Mouse (Mus musculus) ES-E14 (cell line): Measurements from ENCODE around the gene Mex3d. TPM values are rescaled to one million over a fixed set of nuclear protein-coding genes. Genes with fewer than 3 reads are reported as not detected.

Experiments used
- DNase-seq: peaks from one replicate; pipeline ENCODE4 v3.0.0-alpha.2; 2013; ENCODE audit warnings: low read depth, low spot score
- H3K27ac ChIP-seq: 2 replicates; pipeline ENCODE4 v1.5.1; 2012; ENCODE audit warnings: low read depth, mild to moderate bottlenecking, low read length, moderate library complexity, mixed read lengths; ENCODE audit not compliant: poor library complexity, insufficient read depth, severe bottlenecking
- H3K36me3 ChIP-seq: 2 replicates; pipeline ENCODE4 v1.6.1; 2012; ENCODE audit warnings: mild to moderate bottlenecking, low read length, moderate library complexity, mixed read lengths; ENCODE audit not compliant: control insufficient read depth, poor library complexity, insufficient read depth, severe bottlenecking
- H3K4me1 ChIP-seq, 2 experiments: fragments of 150-350 bp in 1 of 2; sonication (generic) in 1 of 2; 2 replicates each; pipeline ENCODE4 v1.6.1; 2012; ENCODE audit warnings: low read length in 2 of 2, mild to moderate bottlenecking in 1 of 2, mixed read lengths in 1 of 2; ENCODE audit not compliant: control insufficient read depth in 2 of 2, insufficient read depth in 2 of 2, poor library complexity in 1 of 2
- H3K4me3 ChIP-seq, 2 experiments: fragments of 150-350 bp in 1 of 2; sonication (generic) in 1 of 2; 2 replicates each; pipeline ENCODE4 v1.5.1; 2012; ENCODE audit warnings: low read length in 2 of 2, low read depth in 1 of 2, mild to moderate bottlenecking in 1 of 2, mixed read lengths in 1 of 2; ENCODE audit not compliant: insufficient read depth in 1 of 2, poor library complexity in 1 of 2, severe bottlenecking in 1 of 2
- H3K9ac ChIP-seq: 2 replicates; pipeline ENCODE4 v1.6.1; 2012; ENCODE audit warnings: low read depth, mild to moderate bottlenecking, low read length, mixed read lengths; ENCODE audit not compliant: poor library complexity, insufficient read depth, severe bottlenecking
- H3K9me3 ChIP-seq: fragments of 150-350 bp; sonication (generic); 2 replicates; pipeline ENCODE4 v1.6.1; 2012; ENCODE audit warnings: low read depth, mild to moderate bottlenecking, low read length; ENCODE audit not compliant: control insufficient read depth, insufficient read depth
- CHD2 ChIP-seq: IDR thresholded peaks from 2 replicates; pipeline ENCODE4 v1.6.1; 2014; ENCODE audit warnings: mild to moderate bottlenecking, low read depth, low read length, inconsistent platforms
- HCFC1 ChIP-seq: IDR thresholded peaks from 2 replicates; pipeline ENCODE4 v1.6.1; 2012; ENCODE audit warnings: low read length, inconsistent platforms, borderline replicate concordance; ENCODE audit not compliant: insufficient read depth
- MAFK ChIP-seq: IDR thresholded peaks from 2 replicates; pipeline ENCODE4 v1.6.1; 2014; ENCODE audit warnings: mild to moderate bottlenecking, low read depth, low read length, inconsistent platforms; ENCODE audit not compliant: insufficient read depth
- ZC3H11A ChIP-seq: IDR thresholded peaks from 2 replicates; pipeline ENCODE4 v1.6.1; 2012; ENCODE audit warnings: low read depth, mild to moderate bottlenecking, inconsistent platforms, low read length, borderline replicate concordance
- ZNF384 ChIP-seq: IDR thresholded peaks from 2 replicates; pipeline ENCODE4 v1.6.1; 2012; ENCODE audit warnings: low read depth, low read length, inconsistent platforms
- in situ Hi-C, 2 experiments: fragments of 600-800 bp; cut with MboI; formaldehyde crosslinking; loops; one replicate each; pipeline ENCODE4 v1.15.1; 2025; ENCODE audit warnings: low sequenced_read_pairs in 2 of 2, inconsistent platforms in 1 of 2; ENCODE audit not compliant: unreplicated experiment in 2 of 2
- total RNA-seq: library from RNA; depleted of rRNA; stranded (reverse); fragments of 300-350 nt; gene quantifications from 2 replicates; pipeline ENCODE4 v1.2.3, GENCODE M21; 2012

Mex3d gene
- total RNA-seq, 1 experiment: 27.1 TPM

DNA sequence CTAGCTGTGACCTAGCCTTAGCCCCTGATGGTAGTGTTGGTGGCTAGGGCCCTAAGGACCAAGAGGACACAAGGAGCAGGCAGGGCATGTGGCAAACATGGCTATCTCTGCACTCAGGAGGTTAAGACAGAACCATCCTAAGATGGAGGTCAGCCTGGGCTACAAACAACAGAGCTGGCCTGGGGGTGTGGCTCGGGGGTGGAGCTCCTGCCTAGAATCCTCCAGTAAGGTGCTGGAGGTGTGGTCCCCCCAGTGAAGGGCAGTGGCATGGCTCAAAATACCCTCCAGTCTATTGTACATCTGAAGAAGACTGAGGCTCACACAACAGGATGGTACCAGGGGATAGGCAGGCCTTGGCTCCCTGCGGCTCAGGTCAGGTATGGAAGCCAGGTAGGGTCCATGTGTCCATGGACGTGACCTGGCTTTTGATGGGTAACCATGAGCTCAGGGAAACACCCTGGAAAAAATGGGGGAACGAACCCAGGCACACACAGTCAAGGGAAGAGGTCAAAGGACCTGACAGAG is 3.3 kb downstream of the Mex3d start:
- no peak overlapping the region for H3K4me3 ChIP-seq
- no peaks in the 10 kb centered on the region for H3K9me3 ChIP-seq
- H3K4me1 ChIP-seq: peaks cover 5 to 38% of the 10 kb centered on the region in 2 experiments; a peak in 2 of 4 replicates
- in situ Hi-C loops: no loop called here
- DNase-seq: no peak
- no peak overlapping the region for H3K9ac ChIP-seq
- H3K36me3 ChIP-seq: peaks cover 20% of the 10 kb centered on the region; the same call in 1 of the 2 replicates
- no peak for TF ChIP-seq ZNF384
- TF ChIP-seq MAFK: no peak
- TF ChIP-seq ZC3H11A: no peak
- TF ChIP-seq CHD2: no peak
- no peak for TF ChIP-seq HCFC1
- no peak overlapping the region for H3K27ac ChIP-seq

DNA sequence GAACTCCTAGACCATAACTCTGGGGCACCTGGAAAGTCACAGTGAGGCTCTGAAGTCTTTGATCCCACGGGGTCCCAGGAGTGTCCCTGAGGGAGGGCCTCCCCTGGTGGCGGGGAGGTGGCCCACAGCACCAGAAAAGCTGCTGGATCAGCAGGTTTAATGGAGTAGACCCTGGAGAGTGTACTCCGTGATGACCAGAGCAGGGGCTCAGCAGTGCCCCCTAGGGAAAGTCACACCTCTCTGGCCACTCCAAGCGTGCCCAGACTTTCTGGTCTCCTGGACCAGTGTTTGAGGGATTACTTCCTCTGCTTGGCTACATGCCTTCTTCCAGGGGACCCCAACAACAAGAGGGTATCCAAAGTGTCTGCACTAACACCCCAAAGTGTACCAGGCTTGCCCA is 4.0 kb downstream of the Mex3d start:
- TF ChIP-seq MAFK: peak; percentile 84
- TF ChIP-seq HCFC1: no peak
- no peak for TF ChIP-seq ZC3H11A
- TF ChIP-seq ZNF384: no peak
- Histone ChIP-seq H3K9ac (no peak overlapping the region), H3K36me3 (peaks cover 20% of the 10 kb centered on the region; the same call in 1 of the 2 replicates), H3K9me3 (no peaks in the 10 kb centered on the region), H3K4me3 (no peak overlapping the region), H3K4me1 (peaks cover 5 to 34% of the 10 kb centered on the region in 2 experiments; a peak in 2 of 4 replicates), H3K27ac (no peak overlapping the region)
- in situ Hi-C loops: no loop called here
- no peak for DNase-seq

DNA sequence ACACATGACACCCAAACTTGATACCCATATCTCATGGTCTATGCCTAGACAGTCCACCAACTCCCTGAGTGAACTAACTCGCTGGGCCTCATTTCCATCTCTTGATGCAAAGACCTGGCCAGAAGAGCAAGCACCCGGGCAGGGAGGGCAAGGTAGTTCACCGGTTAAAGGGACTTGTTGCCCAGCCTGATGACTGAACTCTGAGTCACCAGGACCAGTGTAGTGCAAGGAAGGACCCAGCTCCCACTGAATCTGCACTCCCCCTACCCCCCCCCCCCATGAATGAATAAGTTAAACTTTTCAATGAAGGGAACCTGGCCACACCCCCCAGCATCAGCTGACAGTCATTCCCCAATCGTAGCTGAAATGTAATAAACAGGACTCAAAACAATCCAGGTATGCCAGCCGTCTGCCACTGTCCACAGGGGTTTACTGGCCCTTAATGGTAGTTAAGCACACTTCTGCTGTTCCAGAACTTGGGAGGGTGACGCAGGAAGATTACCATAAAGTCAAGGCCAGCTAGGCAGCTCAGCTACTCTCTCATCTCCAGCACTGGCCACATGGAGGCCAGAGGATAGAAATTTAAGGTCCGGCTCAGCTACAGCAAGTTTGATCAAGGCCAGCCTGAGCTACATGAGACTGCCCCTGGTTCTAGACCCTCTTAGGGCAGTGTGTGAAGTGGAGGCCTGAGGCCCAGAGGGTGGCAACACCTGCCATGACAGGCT is 4.7 kb downstream of the Mex3d start:
- Histone ChIP-seq H3K4me3 (no peak overlapping the region; a peak in 1 of 4 replicates), H3K36me3 (peaks cover 20% of the 10 kb centered on the region; the same call in 1 of the 2 replicates), H3K4me1 (peaks cover 3 to 30% of the 10 kb centered on the region in 2 experiments; a peak in 2 of 4 replicates), H3K27ac (no peak overlapping the region), H3K9me3 (no peaks in the 10 kb centered on the region), H3K9ac (no peak overlapping the region)
- DNase-seq: no peak
- in situ Hi-C loops: no loop called here
- TF ChIP-seq ZNF384: no peak
- TF ChIP-seq CHD2: no peak
- TF ChIP-seq ZC3H11A: no peak
- TF ChIP-seq MAFK: no peak
- no peak for TF ChIP-seq HCFC1

DNA sequence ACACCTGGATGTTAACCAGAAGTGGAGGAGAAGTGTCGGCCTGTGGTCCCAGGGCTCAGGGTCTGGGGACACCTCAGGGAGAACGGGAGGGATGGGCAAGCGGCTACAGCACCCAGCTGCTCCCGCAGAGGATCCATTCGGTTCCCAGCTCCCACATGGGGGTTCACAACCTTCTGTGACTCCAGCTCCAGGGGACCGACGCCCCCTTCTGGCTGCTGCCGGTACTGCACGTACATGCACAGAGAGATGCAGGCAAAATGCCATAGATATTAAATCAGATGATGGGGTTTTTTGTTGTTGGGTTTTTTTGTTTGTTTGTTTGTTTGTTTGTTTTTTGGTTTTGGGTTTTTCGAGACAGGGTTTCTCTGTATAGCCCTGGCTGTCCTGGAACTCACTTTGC is 9.7 kb downstream of the Mex3d start:
- DNase-seq: no peak
- TF ChIP-seq ZNF384: no peak
- TF ChIP-seq ZC3H11A: no peak
- no peak for TF ChIP-seq HCFC1
- TF ChIP-seq MAFK: no peak
- TF ChIP-seq CHD2: no peak
- Histone ChIP-seq H3K27ac (no peak overlapping the region), H3K4me1 (peaks cover 0 to 9% of the 10 kb centered on the region in 2 experiments; a peak in 1 of 4 replicates), H3K4me3 (no peak overlapping the region), H3K9me3 (no peaks in the 10 kb centered on the region), H3K36me3 (peaks cover 16% of the 10 kb centered on the region; the same call in 1 of the 2 replicates), H3K9ac (no peak overlapping the region)
- in situ Hi-C loops: loop anchor here in 1 of 2 experiments (10.0 kb wide), 1 partner anchor 203 kb away; the partner anchor contains the start of genes 1600002K03Rik and Efna2
